Mouse (Mus musculus): ENCODE measurements around the gene Zfp846. TPM values are rescaled to one million over a fixed set of nuclear protein-coding genes. Genes with fewer than 3 reads are reported as not detected.
"Not testable (repeated sequence)": the region's sequence is repeated elsewhere in the genome, so short reads cannot be mapped to it uniquely, and the experiment has no call there.

Zfp846 gene
- polyA plus RNA-seq, 1 experiment from 2014 or later, result 16.5 TPM

DNA sequence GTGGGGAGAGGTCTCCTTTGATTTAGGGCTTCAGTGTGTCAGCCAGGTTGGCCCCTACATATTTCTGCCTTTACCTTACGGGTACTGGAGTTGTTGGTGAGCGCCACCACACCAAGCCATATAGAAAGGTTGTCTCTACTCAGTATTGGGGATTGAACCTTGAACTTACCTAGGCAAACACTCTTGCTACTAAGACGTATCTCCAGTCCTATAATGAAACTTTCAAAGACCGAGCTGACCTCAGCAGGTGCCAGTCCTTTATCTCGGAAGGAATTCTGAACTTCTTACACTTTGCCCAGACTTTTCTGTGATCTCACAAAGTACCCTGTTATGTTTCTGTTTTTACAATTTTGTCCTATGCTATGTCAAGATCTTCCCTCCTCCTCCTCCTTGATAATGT is 30.9 kb downstream of the Zfp846 start:
- peaks cover 3% of the 10 kb centered on the region; the same call in 1 of the 2 replicates for H3K36me3 ChIP-seq (ENCODE audit: control insufficient read depth, insufficient read depth, low read length)
- no peak overlapping the region for H3K4me3 ChIP-seq (ENCODE audit: low read depth, low read length)
- WGBS, result 77% methylated on average over 5 of the region's 5 CpGs
- H3K4me1 ChIP-seq (replicated peaks; ENCODE audit: control insufficient read depth, insufficient read depth, low read length), result no peaks in the 10 kb centered on the region
- no peak overlapping the region for H3K4me2 ChIP-seq (ENCODE audit: low read length)
- no peaks in the 10 kb centered on the region; the same call in 1 of the 2 replicates for H3K9me3 ChIP-seq (ENCODE audit: control insufficient read depth, low read length)
- H3K27me3 ChIP-seq (replicated peaks; ENCODE audit: control insufficient read depth, insufficient read depth, low read length), result no peaks in the 10 kb centered on the region
- no peak overlapping the region for H3K9ac ChIP-seq (ENCODE audit: low read length)
- no peak overlapping the region for H3K27ac ChIP-seq (ENCODE audit: low read depth)
- no peak for ATAC-seq (replicated peaks; ENCODE audit: low FRiP score, low TSS enrichment, low read depth)
- DNase-seq (ENCODE audit: low spot score), result no peak

DNA sequence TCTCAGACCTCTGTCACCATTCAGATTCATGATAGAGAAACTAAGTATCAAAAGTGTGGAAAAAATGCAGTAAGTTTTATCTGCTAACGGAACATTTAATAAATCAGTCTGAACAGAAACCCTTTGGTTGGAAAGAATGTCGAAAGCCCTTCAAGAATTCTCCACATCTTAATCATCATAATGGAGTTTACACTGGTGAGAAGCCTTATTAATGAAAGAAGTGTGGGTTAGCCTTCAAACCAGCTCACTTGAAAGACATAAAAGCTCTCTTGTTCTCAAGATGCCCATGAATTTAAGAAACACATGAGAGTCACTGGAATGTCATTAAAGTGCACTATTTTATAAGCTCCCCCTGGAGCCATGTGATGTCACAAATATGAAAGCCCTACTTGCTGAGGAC is 35.6 kb downstream of the Zfp846 start:
- Histone ChIP-seq H3K9me3 (ENCODE audit: control insufficient read depth, low read length) (no peaks in the 10 kb centered on the region), H3K4me1 (replicated peaks; ENCODE audit: control insufficient read depth, insufficient read depth, low read length) (no peaks in the 10 kb centered on the region), H3K4me2 (ENCODE audit: low read length) (no peak overlapping the region), H3K27ac (ENCODE audit: low read depth) (no peak overlapping the region), H3K36me3 (ENCODE audit: control insufficient read depth, insufficient read depth, low read length) (peaks cover 8% of the 10 kb centered on the region), H3K4me3 (ENCODE audit: low read depth, low read length) (no peak overlapping the region), H3K27me3 (replicated peaks; ENCODE audit: control insufficient read depth, insufficient read depth, low read length) (no peaks in the 10 kb centered on the region), H3K9ac (ENCODE audit: low read length) (no peak overlapping the region)
- no peak for ATAC-seq (replicated peaks; ENCODE audit: low FRiP score, low TSS enrichment, low read depth)
- WGBS, result 88% methylated on average over 2 of the region's 2 CpGs
- DNase-seq (ENCODE audit: low spot score), result no peak

DNA sequence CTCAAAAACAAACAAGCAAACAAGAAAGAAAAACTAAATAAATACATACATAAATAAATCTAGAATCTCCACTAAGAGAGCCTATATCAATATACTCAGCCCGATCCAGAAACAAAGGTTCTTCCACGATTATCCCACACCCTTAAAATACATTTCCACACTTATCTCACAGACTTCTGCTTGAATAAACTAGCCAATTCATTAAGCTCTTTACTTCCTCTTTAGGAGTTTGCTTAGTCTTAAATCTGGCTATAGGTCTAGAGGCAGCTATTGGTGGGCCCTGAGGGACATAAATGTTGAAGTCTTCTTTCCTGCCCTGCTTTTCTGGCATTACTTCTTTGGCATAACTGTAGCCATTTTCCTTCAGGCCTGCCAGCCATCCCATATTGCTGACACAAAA is 50.2 kb downstream of the Zfp846 start:
- Histone ChIP-seq H3K27ac (ENCODE audit: low read depth) (no peak overlapping the region), H3K36me3 (ENCODE audit: control insufficient read depth, insufficient read depth, low read length) (0 out of 2 replicates have a peak, but pooled peaks cover 4% of the 10 kb centered on the region), H3K4me1 (replicated peaks; ENCODE audit: control insufficient read depth, insufficient read depth, low read length) (no peaks in the 10 kb centered on the region), H3K9ac (ENCODE audit: low read length) (no peak overlapping the region), H3K9me3 (ENCODE audit: control insufficient read depth, low read length) (no peaks in the 10 kb centered on the region), H3K4me2 (ENCODE audit: low read length) (no peak overlapping the region), H3K4me3 (ENCODE audit: low read depth, low read length) (no peak overlapping the region), H3K27me3 (replicated peaks; ENCODE audit: control insufficient read depth, insufficient read depth, low read length) (no peaks in the 10 kb centered on the region)
- ATAC-seq (replicated peaks; ENCODE audit: low FRiP score, low TSS enrichment, low read depth), result no peak
- DNase-seq (ENCODE audit: low spot score), result no peak
- 94% methylated on average over 2 of the region's 2 CpGs for WGBS

DNA sequence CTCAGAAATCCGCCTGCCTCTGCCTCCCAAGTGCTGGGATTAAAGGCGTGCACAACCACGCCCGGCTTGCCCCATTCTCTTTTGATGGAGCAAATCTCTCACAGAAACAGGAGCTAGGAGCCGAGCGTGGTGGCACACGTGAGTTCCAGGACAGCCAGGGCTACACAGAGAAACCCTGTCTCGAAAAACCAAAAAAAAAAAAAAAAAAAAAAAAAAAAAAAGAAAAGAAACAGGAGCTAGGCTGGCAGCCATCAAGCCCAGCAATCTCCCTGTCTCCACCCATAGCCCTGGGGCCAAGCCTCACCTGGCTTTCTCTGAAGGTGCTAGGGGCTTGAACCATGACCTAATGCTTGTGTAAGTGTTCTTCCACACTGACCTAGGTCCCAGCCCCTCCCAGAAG is 54.6 kb downstream of the Zfp846 start:
- H3K27ac ChIP-seq (ENCODE audit: low read depth); H3K4me3 ChIP-seq (ENCODE audit: low read depth, low read length); DNase-seq (ENCODE audit: low spot score); H3K27me3 ChIP-seq (replicated peaks; ENCODE audit: control insufficient read depth, insufficient read depth, low read length); H3K9ac ChIP-seq (ENCODE audit: low read length); ATAC-seq (replicated peaks; ENCODE audit: low FRiP score, low TSS enrichment, low read depth); H3K4me1 ChIP-seq (replicated peaks; ENCODE audit: control insufficient read depth, insufficient read depth, low read length); H3K4me2 ChIP-seq (ENCODE audit: low read length); H3K9me3 ChIP-seq (ENCODE audit: control insufficient read depth, low read length): not testable (repeated sequence)
- 93% methylated on average over 8 of the region's 8 CpGs for WGBS
- peaks cover 24% of the 10 kb centered on the region for H3K36me3 ChIP-seq (ENCODE audit: control insufficient read depth, insufficient read depth, low read length)

DNA sequence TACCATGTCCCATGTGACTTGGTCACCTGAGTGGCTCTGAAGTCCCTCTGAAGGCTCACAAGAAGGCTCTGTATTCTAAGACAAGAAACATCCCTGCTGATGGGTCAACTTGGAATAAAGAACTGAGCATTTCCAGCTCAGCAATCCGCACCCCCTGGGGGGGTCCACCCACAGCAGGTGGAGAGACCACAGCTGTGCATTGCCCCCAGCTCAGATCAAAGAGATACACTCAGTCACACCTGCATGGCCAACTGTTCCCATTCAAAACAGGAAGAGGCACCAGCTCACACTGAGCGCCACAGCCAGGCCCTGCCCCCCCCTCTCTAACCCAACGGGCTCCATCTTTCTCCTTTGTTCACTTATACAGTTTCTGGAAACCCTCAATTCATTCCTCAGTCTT is 55.2 kb downstream of the Zfp846 start:
- Histone ChIP-seq H3K27ac (ENCODE audit: low read depth) (no peak overlapping the region), H3K4me1 (replicated peaks; ENCODE audit: control insufficient read depth, insufficient read depth, low read length) (peaks cover 8% of the 10 kb centered on the region), H3K36me3 (ENCODE audit: control insufficient read depth, insufficient read depth, low read length) (peaks cover 24% of the 10 kb centered on the region), H3K9me3 (ENCODE audit: control insufficient read depth, low read length) (no peaks in the 10 kb centered on the region), H3K27me3 (replicated peaks; ENCODE audit: control insufficient read depth, insufficient read depth, low read length) (no peaks in the 10 kb centered on the region), H3K4me2 (ENCODE audit: low read length) (no peak overlapping the region), H3K4me3 (ENCODE audit: low read depth, low read length) (no peak overlapping the region), H3K9ac (ENCODE audit: low read length) (no peak overlapping the region)
- ATAC-seq (replicated peaks; ENCODE audit: low FRiP score, low TSS enrichment, low read depth), result no peak
- 78% methylated on average over 3 of the region's 3 CpGs for WGBS
- no peak for DNase-seq (ENCODE audit: low spot score)

DNA sequence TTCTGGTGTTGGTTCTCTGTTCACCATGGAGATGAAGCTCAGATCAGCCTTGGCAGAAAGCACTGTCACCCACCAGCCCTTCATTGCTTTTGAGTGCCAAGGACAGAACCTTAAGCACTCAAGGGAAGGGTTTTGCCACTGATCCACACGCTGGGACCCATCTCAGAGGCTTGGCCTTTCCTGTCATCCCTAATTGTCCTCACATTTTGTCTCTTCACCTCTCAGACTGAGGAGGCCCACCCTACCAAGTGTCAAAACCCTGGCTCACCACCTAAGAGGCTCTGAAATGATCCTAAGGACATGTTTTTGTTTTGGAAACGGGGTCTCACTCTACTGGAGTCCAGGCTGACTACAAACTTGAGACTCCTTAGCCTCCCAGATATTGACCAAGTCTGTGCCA is 55.7 kb downstream of the Zfp846 start:
- DNase-seq (ENCODE audit: low spot score), result no peak
- Histone ChIP-seq H3K4me1 (replicated peaks; ENCODE audit: control insufficient read depth, insufficient read depth, low read length) (peaks cover 12% of the 10 kb centered on the region), H3K4me2 (ENCODE audit: low read length) (no peak overlapping the region), H3K27ac (ENCODE audit: low read depth) (no peak overlapping the region), H3K9me3 (ENCODE audit: control insufficient read depth, low read length) (no peaks in the 10 kb centered on the region), H3K27me3 (replicated peaks; ENCODE audit: control insufficient read depth, insufficient read depth, low read length) (no peaks in the 10 kb centered on the region), H3K36me3 (ENCODE audit: control insufficient read depth, insufficient read depth, low read length) (peaks cover 24% of the 10 kb centered on the region), H3K9ac (ENCODE audit: low read length) (no peak overlapping the region), H3K4me3 (ENCODE audit: low read depth, low read length) (no peak overlapping the region)
- 91% methylated on average over 2 of the region's 2 CpGs for WGBS
- no peak for ATAC-seq (replicated peaks; ENCODE audit: low FRiP score, low TSS enrichment, low read depth)

DNA sequence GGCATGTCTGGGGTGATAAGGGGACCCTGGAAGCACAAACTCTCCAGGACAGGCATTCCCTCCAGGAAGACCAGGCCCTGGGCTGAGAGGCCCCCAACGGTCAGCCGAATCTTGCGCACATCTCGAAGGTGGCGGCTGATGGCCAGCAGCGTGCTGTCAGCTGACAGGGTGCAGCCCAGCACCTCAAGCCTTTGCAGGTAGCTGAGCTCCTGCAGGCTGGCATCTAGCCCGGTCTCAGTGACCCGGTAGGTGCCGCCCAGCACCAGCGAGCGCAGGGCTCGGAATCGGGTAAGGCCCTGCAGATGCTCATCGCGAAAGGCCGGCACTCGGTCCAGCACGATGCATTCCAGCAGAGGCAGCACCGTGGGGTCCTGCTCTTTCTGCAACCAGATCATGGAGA is 57.5 kb downstream of the Zfp846 start:
- Histone ChIP-seq H3K4me1 (replicated peaks; ENCODE audit: control insufficient read depth, insufficient read depth, low read length) (peaks cover 15% of the 10 kb centered on the region), H3K9me3 (ENCODE audit: control insufficient read depth, low read length) (no peaks in the 10 kb centered on the region), H3K27me3 (replicated peaks; ENCODE audit: control insufficient read depth, insufficient read depth, low read length) (no peaks in the 10 kb centered on the region), H3K36me3 (ENCODE audit: control insufficient read depth, insufficient read depth, low read length) (peaks cover 24% of the 10 kb centered on the region), H3K4me2 (ENCODE audit: low read length) (no peak overlapping the region), H3K9ac (ENCODE audit: low read length) (no peak overlapping the region), H3K27ac (ENCODE audit: low read depth) (no peak overlapping the region), H3K4me3 (ENCODE audit: low read depth, low read length) (no peak overlapping the region)
- DNase-seq (ENCODE audit: low spot score) (no peak), ATAC-seq (replicated peaks; ENCODE audit: low FRiP score, low TSS enrichment, low read depth) (no peak)
- WGBS, result 93% methylated on average over 19 of the region's 19 CpGs

DNA sequence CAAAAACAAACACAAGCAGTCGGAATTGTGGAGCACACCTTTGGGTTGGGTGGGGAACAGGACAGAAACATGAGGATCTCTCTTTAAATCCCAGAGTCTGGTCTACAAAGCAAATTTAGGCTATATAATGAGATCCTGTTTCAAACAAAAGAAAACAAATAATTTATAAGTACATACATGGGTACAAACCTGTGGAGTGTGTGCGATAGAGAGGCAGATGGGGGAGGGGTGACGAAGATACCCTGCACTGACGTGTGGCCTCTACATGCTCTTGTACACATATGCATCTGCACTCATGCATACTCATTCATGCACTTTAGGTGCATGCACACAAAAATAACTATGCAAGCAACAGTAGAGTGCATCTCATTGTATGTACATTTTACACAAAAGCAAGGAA is 58.4 kb downstream of the Zfp846 start:
- H3K27me3 ChIP-seq (replicated peaks; ENCODE audit: control insufficient read depth, insufficient read depth, low read length), result no peaks in the 10 kb centered on the region
- DNase-seq (ENCODE audit: low spot score) (no peak), ATAC-seq (replicated peaks; ENCODE audit: low FRiP score, low TSS enrichment, low read depth) (no peak)
- peaks cover 24% of the 10 kb centered on the region for H3K36me3 ChIP-seq (ENCODE audit: control insufficient read depth, insufficient read depth, low read length)
- no peak overlapping the region for H3K27ac ChIP-seq (ENCODE audit: low read depth)
- 85% methylated on average over 4 of the region's 4 CpGs for WGBS
- H3K4me1 ChIP-seq (replicated peaks; ENCODE audit: control insufficient read depth, insufficient read depth, low read length), result peaks cover 19% of the 10 kb centered on the region
- no peak overlapping the region for H3K4me2 ChIP-seq (ENCODE audit: low read length)
- no peak overlapping the region for H3K4me3 ChIP-seq (ENCODE audit: low read depth, low read length)
- no peak overlapping the region for H3K9ac ChIP-seq (ENCODE audit: low read length)
- no peaks in the 10 kb centered on the region for H3K9me3 ChIP-seq (ENCODE audit: control insufficient read depth, low read length)

DNA sequence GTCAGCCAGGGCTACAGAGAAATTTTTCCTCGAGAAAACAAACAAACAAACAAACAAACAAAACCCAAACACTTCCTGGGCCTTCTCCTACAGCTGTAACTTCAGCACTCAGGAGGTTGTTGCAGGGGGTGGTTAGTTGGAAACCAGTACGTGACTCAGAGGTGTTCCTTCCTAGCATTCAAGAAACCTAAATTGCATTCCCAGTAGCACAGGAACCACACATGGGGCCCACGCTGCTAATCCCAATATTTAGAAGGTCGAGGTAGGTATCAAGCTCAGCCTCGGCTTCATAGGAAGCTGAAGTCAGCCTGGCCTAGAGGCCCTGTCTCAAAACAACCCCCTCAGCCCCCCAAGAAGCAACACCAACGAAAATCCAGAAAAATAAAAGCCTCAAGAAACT is 60.4 kb downstream of the Zfp846 start:
- H3K9me3 ChIP-seq (ENCODE audit: control insufficient read depth, low read length), result no peaks in the 10 kb centered on the region
- ATAC-seq (replicated peaks; ENCODE audit: low FRiP score, low TSS enrichment, low read depth), result no peak
- H3K27ac ChIP-seq (ENCODE audit: low read depth), result peak overlapping the region; percentile 97; the same call in 1 of the 2 replicates
- peaks cover 22% of the 10 kb centered on the region for H3K4me1 ChIP-seq (replicated peaks; ENCODE audit: control insufficient read depth, insufficient read depth, low read length)
- H3K4me3 ChIP-seq (ENCODE audit: low read depth, low read length), result peak overlapping the region; percentile 84
- 14% methylated on average over 6 of the region's 6 CpGs for WGBS
- H3K4me2 ChIP-seq (ENCODE audit: low read length), result peak overlapping the region; percentile 88
- peaks cover 32% of the 10 kb centered on the region for H3K36me3 ChIP-seq (ENCODE audit: control insufficient read depth, insufficient read depth, low read length)
- peak overlapping the region; percentile 86 for H3K9ac ChIP-seq (ENCODE audit: low read length)
- DNase-seq (ENCODE audit: low spot score), result no peak
- H3K27me3 ChIP-seq (replicated peaks; ENCODE audit: control insufficient read depth, insufficient read depth, low read length), result no peaks in the 10 kb centered on the region

All from intestine, embryonic 14.5 days (tissue).